Mouse (Mus musculus) megakaryocyte, embryonic 14.5 days (primary cell): Measurements from ENCODE around the gene Gm20843. TPM values are rescaled to one million over a fixed set of nuclear protein-coding genes. Genes with fewer than 3 reads are reported as not detected.
"Not testable (repeated sequence)": the region's sequence is repeated elsewhere in the genome, so short reads cannot be mapped to it uniquely, and the experiment has no call there.

Experiments used
- H3K27me3 ChIP-seq: replicated peaks from 2 replicates; pipeline ENCODE3; 2012; ENCODE audit warnings: inconsistent platforms
- H3K36me3 ChIP-seq: replicated peaks from 2 replicates; pipeline ENCODE3; 2012; ENCODE audit warnings: low read length, inconsistent platforms, mixed read lengths
- H3K4me1 ChIP-seq: 2 replicates; pipeline ENCODE4 v1.6.1; 2012; ENCODE audit warnings: inconsistent platforms
- H3K4me3 ChIP-seq: replicated peaks from 2 replicates; pipeline ENCODE3; 2012; ENCODE audit warnings: moderate library complexity, mild to moderate bottlenecking, inconsistent platforms
- H3K9me3 ChIP-seq: 2 replicates; pipeline ENCODE4 v1.6.1; 2012; ENCODE audit warnings: inconsistent platforms
- polyA plus RNA-seq: library from polyadenylated mRNA; stranded (reverse); fragments of >175 nt; gene quantifications from 2 replicates; pipeline ENCODE4 v1.2.3, GENCODE M21; 2012; ENCODE audit warnings: low replicate concordance; ENCODE audit not compliant: insufficient read depth

Gm20843 gene
- not detected in 2 replicates for polyA plus RNA-seq

DNA sequence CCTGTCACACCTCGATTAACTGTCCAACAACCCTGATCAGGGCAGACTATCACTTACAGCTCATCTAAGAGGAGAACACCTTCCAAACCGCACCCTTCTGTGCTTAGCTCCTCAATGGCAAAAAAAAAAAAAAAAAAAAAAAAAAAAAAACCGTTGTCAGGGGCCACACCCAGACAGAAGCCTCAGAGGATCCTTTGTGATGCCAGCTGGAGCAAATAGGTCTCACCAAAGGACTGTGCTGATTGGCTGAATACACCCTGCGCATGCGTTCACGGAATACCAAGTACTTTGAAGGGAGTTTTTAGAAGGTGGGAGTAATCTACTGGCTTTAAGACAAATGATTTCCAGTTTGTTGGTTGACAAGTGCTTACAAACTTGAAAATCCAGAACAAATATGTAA, at the start of gene Gm20843:
Gm20843 (minus strand) TSS at position 101 of the 400 bp plus-strand sequence.
- H3K27me3 ChIP-seq, H3K36me3 ChIP-seq, H3K4me3 ChIP-seq, H3K9me3 ChIP-seq, H3K4me1 ChIP-seq: not testable (repeated sequence)
